Mouse (Mus musculus) skeletal muscle tissue, adult 2 months (tissue): ENCODE measurements around the gene Gnai3.
A peak's percentile ranks its signal among the peaks of the same experiment; 100 is the strongest.

Experiments
- DNase-seq: peaks from one replicate; pipeline ENCODE4 v3.0.0-alpha.2; 2012; ENCODE audit warnings: low read depth, low spot score

Gnai3 gene

GRCm38 (mm10) chr3:108083161-108083560 lies 62.8 kb downstream of the Gnai3 start:
- DNase-seq: no peak

- no peak for DNase-seq
Measured at GRCm38 (mm10) chr3:108082251-108082875, 63.6 kb downstream of the Gnai3 start.

- DNase-seq: no peak
Measured at GRCm38 (mm10) chr3:108081681-108082080, 64.3 kb downstream of the Gnai3 start.

GRCm38 (mm10) chr3:108076836-108077235 lies 69.1 kb downstream of the Gnai3 start:
- DNase-seq: no peak

- DNase-seq: no peak
Measured at GRCm38 (mm10) chr3:108072983-108073569, 72.9 kb downstream of the Gnai3 start.

GRCm38 (mm10) chr3:108070295-108071293 lies 75.4 kb downstream of the Gnai3 start:
- DNase-seq: peak; percentile 57

- DNase-seq: peak; percentile 41
Measured at GRCm38 (mm10) chr3:108069231-108069870, 76.6 kb downstream of the Gnai3 start.

- DNase-seq: no peak
Measured at GRCm38 (mm10) chr3:108068826-108069225, 77.1 kb downstream of the Gnai3 start.

- DNase-seq: no peak
Measured at GRCm38 (mm10) chr3:108067370-108067934, 78.5 kb downstream of the Gnai3 start.

- DNase-seq: no peak
Measured at GRCm38 (mm10) chr3:108065551-108065950, 80.4 kb downstream of the Gnai3 start.

- DNase-seq: no peak
Measured at GRCm38 (mm10) chr3:108064672-108065071, 81.3 kb downstream of the Gnai3 start.

- DNase-seq: no peak
Measured at GRCm38 (mm10) chr3:108062648-108063047, 83.3 kb downstream of the Gnai3 start.

GRCm38 (mm10) chr3:108061420-108061819 lies 84.5 kb downstream of the Gnai3 start:
- DNase-seq: peak; percentile 66
